Mouse (Mus musculus): ENCODE measurements around the gene Gpr179. TPM values are rescaled to one million over a fixed set of nuclear protein-coding genes. Genes with fewer than 3 reads are reported as not detected.

The Gpr179 gene
- polyA plus RNA-seq, 1 experiment from 2014 or later, result 0.30 TPM

- peak overlapping the region; percentile 57 for H3K4me2 ChIP-seq (ENCODE audit: low read length)
- H3K4me3 ChIP-seq (replicated peaks; ENCODE audit: low read depth, low read length), result peak overlapping the region; percentile 29
- no peaks in the 10 kb centered on the region for H3K9me3 ChIP-seq (ENCODE audit: control insufficient read depth, low read length)
- peaks cover 9% of the 10 kb centered on the region for H3K4me1 ChIP-seq (ENCODE audit: control insufficient read depth, insufficient read depth, low read length)
- no peaks in the 10 kb centered on the region for H3K36me3 ChIP-seq (ENCODE audit: control insufficient read depth, insufficient read depth, low read length)
- H3K9ac ChIP-seq (replicated peaks; ENCODE audit: low read length), result peak overlapping the region; percentile 13; the same call in 1 of the 2 replicates
- ATAC-seq (ENCODE audit: low FRiP score, low TSS enrichment), result no peak; the same call in 1 of the 2 replicates
- no peaks in the 10 kb centered on the region for H3K27me3 ChIP-seq (ENCODE audit: control insufficient read depth, insufficient read depth, low read length)
- H3K27ac ChIP-seq (replicated peaks; ENCODE audit: low read depth, low read length), result no peak overlapping the region
- peak; percentile 92 for DNase-seq
- under 1% methylated on average over 25 of the region's 25 CpGs for WGBS
Measured at GRCm38 (mm10) chr11:97309911-97310571, 41.8 kb downstream of the Gpr179 start.

- no peaks in the 10 kb centered on the region for H3K9me3 ChIP-seq (ENCODE audit: control insufficient read depth, low read length)
- DNase-seq (peak; percentile 37), ATAC-seq (ENCODE audit: low FRiP score, low TSS enrichment) (no peak)
- H3K36me3 ChIP-seq (ENCODE audit: control insufficient read depth, insufficient read depth, low read length), result no peaks in the 10 kb centered on the region
- H3K9ac ChIP-seq (replicated peaks; ENCODE audit: low read length), result peak overlapping the region; percentile 13; the same call in 1 of the 2 replicates
- 1% methylated on average over 9 of the region's 9 CpGs for WGBS
- H3K4me1 ChIP-seq (ENCODE audit: control insufficient read depth, insufficient read depth, low read length), result peaks cover 9% of the 10 kb centered on the region
- peak overlapping the region; percentile 29 for H3K4me3 ChIP-seq (replicated peaks; ENCODE audit: low read depth, low read length)
- peak overlapping the region; percentile 57 for H3K4me2 ChIP-seq (ENCODE audit: low read length)
- H3K27ac ChIP-seq (replicated peaks; ENCODE audit: low read depth, low read length), result no peak overlapping the region
- H3K27me3 ChIP-seq (ENCODE audit: control insufficient read depth, insufficient read depth, low read length), result no peaks in the 10 kb centered on the region
Measured at GRCm38 (mm10) chr11:97309451-97309836, 42.4 kb downstream of the Gpr179 start.

GRCm38 (mm10) chr11:97308806-97309450 lies 42.9 kb downstream of the Gpr179 start:
- ATAC-seq (ENCODE audit: low FRiP score, low TSS enrichment), result no peak
- H3K36me3 ChIP-seq (ENCODE audit: control insufficient read depth, insufficient read depth, low read length), result no peaks in the 10 kb centered on the region
- WGBS, result 58% methylated on average over 3 of the region's 3 CpGs
- H3K4me1 ChIP-seq (ENCODE audit: control insufficient read depth, insufficient read depth, low read length), result peaks cover 9% of the 10 kb centered on the region
- H3K9me3 ChIP-seq (ENCODE audit: control insufficient read depth, low read length), result no peaks in the 10 kb centered on the region
- no peak overlapping the region for H3K9ac ChIP-seq (replicated peaks; ENCODE audit: low read length)
- H3K4me2 ChIP-seq (ENCODE audit: low read length), result peak overlapping the region; percentile 57
- H3K27ac ChIP-seq (replicated peaks; ENCODE audit: low read depth, low read length), result no peak overlapping the region
- no peak for DNase-seq
- no peaks in the 10 kb centered on the region for H3K27me3 ChIP-seq (ENCODE audit: control insufficient read depth, insufficient read depth, low read length)
- H3K4me3 ChIP-seq (replicated peaks; ENCODE audit: low read depth, low read length), result peak overlapping the region; percentile 29; the same call in 1 of the 2 replicates

GRCm38 (mm10) chr11:97307294-97308069 lies 44.4 kb downstream of the Gpr179 start:
- 96% methylated on average over 11 of the region's 11 CpGs for WGBS
- Histone ChIP-seq H3K27me3 (ENCODE audit: control insufficient read depth, insufficient read depth, low read length) (no peaks in the 10 kb centered on the region), H3K4me1 (ENCODE audit: control insufficient read depth, insufficient read depth, low read length) (peaks cover 9% of the 10 kb centered on the region), H3K9me3 (ENCODE audit: control insufficient read depth, low read length) (no peaks in the 10 kb centered on the region), H3K4me3 (replicated peaks; ENCODE audit: low read depth, low read length) (no peak overlapping the region), H3K36me3 (ENCODE audit: control insufficient read depth, insufficient read depth, low read length) (no peaks in the 10 kb centered on the region), H3K9ac (replicated peaks; ENCODE audit: low read length) (no peak overlapping the region), H3K27ac (replicated peaks; ENCODE audit: low read depth, low read length) (no peak overlapping the region), H3K4me2 (ENCODE audit: low read length) (no peak overlapping the region)
- no peak for ATAC-seq (ENCODE audit: low FRiP score, low TSS enrichment)
- DNase-seq, result no peak

GRCm38 (mm10) chr11:97304631-97305030 lies 47.2 kb downstream of the Gpr179 start:
- H3K36me3 ChIP-seq (ENCODE audit: control insufficient read depth, insufficient read depth, low read length), result no peaks in the 10 kb centered on the region
- H3K4me2 ChIP-seq (ENCODE audit: low read length), result no peak overlapping the region
- ATAC-seq (ENCODE audit: low FRiP score, low TSS enrichment) (no peak), DNase-seq (no peak)
- H3K9ac ChIP-seq (replicated peaks; ENCODE audit: low read length), result no peak overlapping the region
- H3K9me3 ChIP-seq (ENCODE audit: control insufficient read depth, low read length), result no peaks in the 10 kb centered on the region
- 84% methylated on average over 5 of the region's 5 CpGs for WGBS
- H3K27ac ChIP-seq (replicated peaks; ENCODE audit: low read depth, low read length), result no peak overlapping the region
- H3K27me3 ChIP-seq (ENCODE audit: control insufficient read depth, insufficient read depth, low read length), result no peaks in the 10 kb centered on the region
- H3K4me3 ChIP-seq (replicated peaks; ENCODE audit: low read depth, low read length), result no peak overlapping the region
- H3K4me1 ChIP-seq (ENCODE audit: control insufficient read depth, insufficient read depth, low read length), result peaks cover 3% of the 10 kb centered on the region; the same call in 1 of the 2 replicates

GRCm38 (mm10) chr11:97302231-97302781 lies 49.6 kb downstream of the Gpr179 start:
- no peaks in the 10 kb centered on the region for H3K27me3 ChIP-seq (ENCODE audit: control insufficient read depth, insufficient read depth, low read length)
- no peak overlapping the region for H3K4me2 ChIP-seq (ENCODE audit: low read length)
- no peak overlapping the region for H3K4me3 ChIP-seq (replicated peaks; ENCODE audit: low read depth, low read length)
- H3K36me3 ChIP-seq (ENCODE audit: control insufficient read depth, insufficient read depth, low read length), result no peaks in the 10 kb centered on the region
- WGBS, result 21% methylated on average over 7 of the region's 7 CpGs
- no peaks in the 10 kb centered on the region for H3K9me3 ChIP-seq (ENCODE audit: control insufficient read depth, low read length)
- ATAC-seq (ENCODE audit: low FRiP score, low TSS enrichment) (no peak), DNase-seq (peak; percentile 33)
- no peaks in the 10 kb centered on the region for H3K4me1 ChIP-seq (ENCODE audit: control insufficient read depth, insufficient read depth, low read length)
- no peak overlapping the region for H3K27ac ChIP-seq (replicated peaks; ENCODE audit: low read depth, low read length)
- no peak overlapping the region for H3K9ac ChIP-seq (replicated peaks; ENCODE audit: low read length)

- Histone ChIP-seq H3K27me3 (ENCODE audit: control insufficient read depth, insufficient read depth, low read length) (no peaks in the 10 kb centered on the region), H3K9ac (replicated peaks; ENCODE audit: low read length) (no peak overlapping the region), H3K9me3 (ENCODE audit: control insufficient read depth, low read length) (no peaks in the 10 kb centered on the region), H3K36me3 (ENCODE audit: control insufficient read depth, insufficient read depth, low read length) (no peaks in the 10 kb centered on the region), H3K4me3 (replicated peaks; ENCODE audit: low read depth, low read length) (no peak overlapping the region), H3K4me2 (ENCODE audit: low read length) (no peak overlapping the region), H3K4me1 (ENCODE audit: control insufficient read depth, insufficient read depth, low read length) (no peaks in the 10 kb centered on the region), H3K27ac (replicated peaks; ENCODE audit: low read depth, low read length) (no peak overlapping the region)
- no peak for ATAC-seq (ENCODE audit: low FRiP score, low TSS enrichment)
- WGBS, result 93% methylated on average over 16 of the region's 16 CpGs
- no peak for DNase-seq
Measured at GRCm38 (mm10) chr11:97301406-97301805, 50.5 kb downstream of the Gpr179 start.

- Histone ChIP-seq H3K9ac (replicated peaks; ENCODE audit: low read length) (no peak overlapping the region), H3K27me3 (ENCODE audit: control insufficient read depth, insufficient read depth, low read length) (no peaks in the 10 kb centered on the region), H3K4me1 (ENCODE audit: control insufficient read depth, insufficient read depth, low read length) (no peaks in the 10 kb centered on the region), H3K4me3 (replicated peaks; ENCODE audit: low read depth, low read length) (no peak overlapping the region), H3K36me3 (ENCODE audit: control insufficient read depth, insufficient read depth, low read length) (no peaks in the 10 kb centered on the region), H3K9me3 (ENCODE audit: control insufficient read depth, low read length) (no peaks in the 10 kb centered on the region), H3K27ac (replicated peaks; ENCODE audit: low read depth, low read length) (no peak overlapping the region), H3K4me2 (ENCODE audit: low read length) (no peak overlapping the region)
- 98% methylated on average over 2 of the region's 2 CpGs for WGBS
- ATAC-seq (ENCODE audit: low FRiP score, low TSS enrichment), result no peak
- no peak for DNase-seq
Measured at GRCm38 (mm10) chr11:97299939-97300338, 51.9 kb downstream of the Gpr179 start.

Data from midbrain, embryonic 14.5 days (tissue).